Mouse (Mus musculus) thymus, adult 2 months (tissue): ENCODE measurements around the gene Rnf227. TPM values are rescaled to one million over a fixed set of nuclear protein-coding genes. Genes with fewer than 3 reads are reported as not detected.

Experiments used
- DNase-seq: peaks from one replicate; pipeline ENCODE4 v3.0.0; 2021
- H3K27ac ChIP-seq: fragments of 200-500 bp; 2 replicates; pipeline ENCODE4 v1.5.1; 2012; ENCODE audit warnings: low read length, control low read depth; ENCODE audit not compliant: control insufficient read depth, insufficient read depth
- H3K27me3 ChIP-seq: fragments of 200-500 bp; 2 replicates; pipeline ENCODE4 v1.6.1; 2012; ENCODE audit warnings: mild to moderate bottlenecking, low read length, moderate library complexity, mixed read lengths; ENCODE audit not compliant: control insufficient read depth, insufficient read depth
- H3K36me3 ChIP-seq: fragments of 200-500 bp; 2 replicates; pipeline ENCODE4 v1.6.1; 2012; ENCODE audit warnings: mild to moderate bottlenecking, low read length, moderate library complexity; ENCODE audit not compliant: control insufficient read depth, insufficient read depth
- H3K4me1 ChIP-seq: fragments of 200-500 bp; replicated peaks from 2 replicates; pipeline ENCODE4 v1.6.1; 2012; ENCODE audit warnings: low read length; ENCODE audit not compliant: control insufficient read depth, insufficient read depth
- H3K4me3 ChIP-seq: fragments of 200-500 bp; 2 replicates; pipeline ENCODE4 v1.5.1; 2012; ENCODE audit warnings: mild to moderate bottlenecking, low read length, control low read depth, moderate library complexity; ENCODE audit not compliant: control insufficient read depth, insufficient read depth
- CTCF ChIP-seq: fragments of 200-500 bp; IDR thresholded peaks from 2 replicates; pipeline ENCODE4 v1.5.1; 2012; ENCODE audit warnings: mild to moderate bottlenecking, control low read depth, low read length, moderate library complexity, borderline replicate concordance; ENCODE audit not compliant: control insufficient read depth, poor library complexity, insufficient read depth; ENCODE audit errors: extremely low read depth
- POLR2A ChIP-seq: fragments of 200-500 bp; IDR thresholded peaks from 2 replicates; pipeline ENCODE4 v1.6.1; 2012; ENCODE audit warnings: mild to moderate bottlenecking, low read length, control low read depth, moderate library complexity; ENCODE audit not compliant: control insufficient read depth, poor library complexity, insufficient read depth; ENCODE audit errors: extremely low read depth
- WGBS: fragments of 180-500 bp; shearing (Covaris S2); methylation state at CpG from one replicate; pipeline ENCODE4 v1.1.7; 2018; 5-methylcytosine and 5-hydroxymethylcytosine counted together
- polyA plus RNA-seq: library from polyadenylated mRNA; depleted of rRNA; stranded (reverse); fragments of >200 nt; gene quantifications from 2 replicates; pipeline ENCODE4 v1.2.3, GENCODE M21; 2012

Rnf227 gene
- polyA plus RNA-seq, 1 experiment, result 4.1 TPM

DNA sequence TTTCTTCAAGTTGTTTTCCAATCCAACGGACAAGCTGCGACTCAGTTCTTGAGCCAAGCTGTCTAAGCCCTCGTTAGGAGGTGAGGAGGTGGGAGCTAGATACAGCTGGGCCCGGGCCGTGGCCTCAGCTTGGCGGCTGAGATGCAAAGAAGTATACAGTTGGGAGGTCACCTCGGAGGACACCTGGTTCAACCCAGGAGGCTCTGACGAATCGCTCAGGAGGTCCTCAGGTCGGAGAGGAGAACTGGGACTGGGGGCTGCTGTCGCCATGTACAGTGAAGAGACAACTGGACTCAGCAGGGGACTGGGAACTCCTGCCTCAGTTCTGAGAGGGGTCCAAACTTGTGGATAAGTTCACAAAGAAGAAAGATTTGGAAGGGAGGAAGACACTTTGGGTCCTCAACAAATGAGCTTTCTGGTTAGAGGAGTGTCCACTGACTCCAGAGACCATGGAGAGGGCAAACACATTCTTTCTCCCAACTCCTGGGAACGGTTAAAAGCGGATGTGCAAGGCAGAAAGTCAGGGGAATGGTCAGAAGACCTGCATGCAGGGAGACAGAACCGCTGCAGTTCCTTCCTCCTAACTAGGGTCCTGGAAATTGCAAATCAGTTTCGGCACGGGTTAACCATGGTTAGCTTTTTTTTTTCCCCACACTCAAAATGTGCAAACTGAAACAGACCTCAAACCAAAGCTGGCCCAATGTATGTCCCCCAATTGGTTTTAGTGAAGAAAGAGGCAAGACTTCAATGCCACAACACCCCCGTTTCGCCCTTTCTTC is 17.4 kb upstream of the Rnf227 start:
- 9% methylated on average over 18 of the region's 18 CpGs for WGBS
- no peak for TF ChIP-seq POLR2A
- no peak for TF ChIP-seq CTCF
- Histone ChIP-seq H3K36me3 (0 out of 2 replicates have a peak, but pooled peaks cover 5% of the 10 kb centered on the region), H3K27me3 (no peaks in the 10 kb centered on the region), H3K4me3 (peak overlapping the region; percentile 78), H3K4me1 (peaks cover 41% of the 10 kb centered on the region), H3K27ac (peak overlapping the region; percentile 85)
- no peak for DNase-seq

DNA sequence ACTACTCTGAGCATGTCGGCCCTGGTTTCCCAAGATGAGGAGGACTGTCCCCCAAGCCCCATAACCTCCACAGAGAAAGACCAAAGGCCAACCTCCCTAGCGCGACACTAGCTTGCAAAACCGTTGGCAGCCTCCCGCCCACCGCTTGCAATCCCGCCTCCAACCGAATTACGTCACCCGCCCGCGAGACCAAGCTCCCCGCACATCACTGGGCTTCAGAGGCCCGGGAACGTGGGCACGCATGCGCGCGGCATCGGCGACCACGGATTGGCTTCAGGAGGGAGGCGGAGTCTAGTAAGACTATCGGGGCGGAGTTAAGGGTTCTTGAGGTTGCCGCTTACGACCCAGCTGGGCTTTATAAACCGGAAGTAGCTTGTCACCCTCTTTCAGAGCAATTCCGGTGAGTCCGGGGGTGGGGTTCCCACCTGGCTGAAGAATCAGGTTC is 16.6 kb upstream of the Rnf227 start, which contains the start of the genes Cntrob and Trappc1:
TSS of gene Cntrob (minus strand) at position 109 of the 445 bp plus-strand sequence.
TSS of gene Trappc1 (plus strand) at position 314 of the 445 bp plus-strand sequence.
- 0 out of 2 replicates have a peak, but pooled peaks cover 2% of the 10 kb centered on the region for H3K36me3 ChIP-seq
- H3K27me3 ChIP-seq, result no peaks in the 10 kb centered on the region
- peak; percentile 81 for TF ChIP-seq CTCF
- peak; percentile 95 for TF ChIP-seq POLR2A
- H3K27ac ChIP-seq, result peak within 1 kb of the TSS; percentile 85
- H3K4me1 ChIP-seq, result peaks cover 41% of the 10 kb centered on the region
- peak; percentile 99 for DNase-seq
- peak within 1 kb of the TSS; percentile 78 for H3K4me3 ChIP-seq
- under 1% methylated on average over 30 of the region's 30 CpGs for WGBS

DNA sequence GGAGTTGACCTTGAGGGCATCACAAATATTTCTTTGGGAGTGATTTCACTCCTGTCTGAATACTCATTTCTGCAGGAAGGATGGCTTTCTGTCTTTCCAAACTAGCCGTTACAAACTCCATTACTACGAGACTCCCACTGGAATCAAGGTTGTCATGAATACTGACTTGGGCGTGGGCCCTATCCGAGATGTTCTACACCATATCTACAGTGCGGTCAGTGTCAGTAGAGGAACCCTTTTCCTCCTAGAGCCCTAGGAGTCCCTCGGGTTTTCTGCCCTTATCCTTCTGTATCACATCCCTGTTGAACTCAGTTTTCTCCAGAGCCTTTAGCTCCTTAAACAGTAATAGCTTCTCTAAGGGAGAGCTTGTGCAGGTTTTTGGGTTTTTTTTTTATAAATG is 15.5 kb upstream of the Rnf227 start:
- Histone ChIP-seq H3K4me3 (no peak overlapping the region), H3K36me3 (no peaks in the 10 kb centered on the region), H3K27me3 (no peaks in the 10 kb centered on the region), H3K4me1 (peaks cover 39% of the 10 kb centered on the region), H3K27ac (no peak overlapping the region)
- DNase-seq, result no peak
- 94% methylated on average over 6 of the region's 6 CpGs for WGBS
- TF ChIP-seq CTCF (no peak), POLR2A (no peak)

DNA sequence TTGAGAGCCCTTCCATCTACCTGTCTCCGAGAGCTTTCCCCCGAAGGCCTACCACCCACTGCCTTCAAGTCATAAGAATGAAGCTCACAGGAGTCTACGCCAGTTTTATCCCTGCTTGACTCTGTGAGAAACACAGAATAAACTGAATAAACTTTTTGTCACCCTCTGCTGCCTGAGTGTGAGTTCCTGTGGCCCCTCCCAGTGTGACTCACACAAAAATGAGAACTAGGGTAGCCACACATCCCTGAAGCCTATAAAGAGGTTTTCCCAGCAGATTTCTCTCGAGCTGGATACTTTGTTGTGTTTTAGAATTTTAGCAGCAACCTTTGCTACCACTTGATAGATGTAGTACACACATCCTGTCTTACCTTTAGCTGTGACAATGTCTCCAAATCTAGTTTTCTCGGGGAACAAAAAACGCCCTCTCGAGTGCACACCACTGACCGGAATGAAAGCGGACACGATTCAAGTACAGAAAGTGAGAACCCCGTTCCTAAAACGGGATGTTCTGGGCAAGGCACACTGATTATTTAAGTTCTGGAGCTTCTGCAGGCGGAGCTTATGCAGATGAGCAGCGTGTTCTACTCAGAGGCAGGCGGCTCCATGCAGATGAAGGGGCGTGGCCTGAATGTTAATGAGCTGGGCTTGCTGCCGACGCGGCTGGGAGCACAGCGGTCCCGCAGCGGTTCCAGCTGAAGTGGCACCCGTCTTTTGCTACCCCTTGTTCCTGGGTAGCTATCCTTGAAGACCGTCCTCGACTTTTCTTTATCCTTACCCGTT is 14.4 kb upstream of the Rnf227 start, which contains the start of gene Kcnab3:
TSS of gene Kcnab3 (plus strand) at position 631 of the 780 bp plus-strand sequence.
- H3K4me3 ChIP-seq, result peak within 1 kb of the TSS; percentile 56
- peak; percentile 86 for DNase-seq
- H3K27ac ChIP-seq, result peak within 1 kb of the TSS; percentile 53
- H3K36me3 ChIP-seq, result no peaks in the 10 kb centered on the region
- H3K4me1 ChIP-seq, result peaks cover 38% of the 10 kb centered on the region
- TF ChIP-seq CTCF (no peak), POLR2A (0 out of 2 replicates have a peak, but pooled peaks have one; percentile 24)
- H3K27me3 ChIP-seq, result no peaks in the 10 kb centered on the region
- WGBS, result 9% methylated on average over 26 of the region's 26 CpGs

DNA sequence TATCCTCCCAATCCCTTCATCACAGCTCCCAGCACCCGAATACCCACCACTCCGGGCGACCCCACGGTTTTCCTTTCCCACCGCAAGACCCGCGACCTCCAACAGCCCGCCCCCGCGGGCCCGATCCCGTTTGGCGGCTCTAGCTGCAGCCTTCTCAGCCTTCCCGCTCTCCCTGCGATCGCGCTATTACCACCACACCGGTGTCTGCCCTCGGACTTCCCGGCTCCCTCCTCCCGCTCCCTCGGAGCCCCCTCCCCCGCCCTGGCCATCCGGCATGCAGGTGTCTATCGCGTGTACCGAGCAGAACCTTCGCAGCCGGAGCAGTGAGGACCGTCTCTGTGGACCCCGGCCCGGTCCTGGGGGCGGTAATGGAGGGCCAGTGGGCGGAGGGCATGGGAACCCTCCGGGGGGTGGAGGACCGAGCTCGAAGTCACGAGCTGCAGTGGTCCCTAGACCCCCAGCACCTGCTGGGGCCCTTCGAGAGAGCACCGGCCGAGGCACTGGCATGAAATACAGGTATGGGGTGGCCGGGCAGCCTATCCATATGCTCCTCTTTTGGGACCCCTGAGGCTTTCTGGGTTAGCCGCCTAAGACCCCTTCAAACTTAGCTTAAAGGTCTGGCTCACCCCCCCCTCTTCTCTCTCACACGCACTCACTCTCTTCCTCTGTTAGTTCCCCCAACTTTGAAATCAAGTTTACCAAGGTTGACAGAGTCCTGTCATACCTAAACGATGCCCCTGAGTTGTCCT is 13.7 kb upstream of the Rnf227 start:
- no peak for DNase-seq
- H3K4me3 ChIP-seq, result peak overlapping the region; percentile 56
- no peaks in the 10 kb centered on the region for H3K36me3 ChIP-seq
- H3K4me1 ChIP-seq, result peaks cover 41% of the 10 kb centered on the region
- no peaks in the 10 kb centered on the region for H3K27me3 ChIP-seq
- no peak overlapping the region for H3K27ac ChIP-seq
- TF ChIP-seq POLR2A, result no peak
- WGBS, result 3% methylated on average over 45 of the region's 45 CpGs

DNA sequence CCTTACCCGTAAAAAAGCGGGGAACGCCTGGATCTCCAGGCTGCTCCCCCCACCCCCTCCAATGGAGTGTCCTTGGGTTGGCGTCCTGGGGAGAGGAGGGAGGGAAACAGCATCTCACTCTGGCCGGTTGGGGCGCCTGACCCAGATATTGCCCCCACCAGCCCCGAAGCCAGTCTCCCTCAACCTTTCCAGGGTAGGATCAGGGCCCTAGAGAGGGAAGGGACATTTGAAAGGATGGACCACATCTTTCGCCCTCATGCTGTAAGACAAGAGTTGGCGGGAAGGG is 13.2 kb upstream of the Rnf227 start:
- no peak for TF ChIP-seq CTCF
- no peak for TF ChIP-seq POLR2A
- WGBS, result 60% methylated on average over 9 of the region's 9 CpGs
- Histone ChIP-seq H3K27ac (no peak overlapping the region), H3K4me1 (peaks cover 39% of the 10 kb centered on the region), H3K4me3 (no peak overlapping the region), H3K27me3 (no peaks in the 10 kb centered on the region), H3K36me3 (no peaks in the 10 kb centered on the region)
- no peak for DNase-seq
